Mouse (Mus musculus) C2C12 (cell line): ENCODE measurements around the gene Abhd6. TPM values are rescaled to one million over a fixed set of nuclear protein-coding genes. Genes with fewer than 3 reads are reported as not detected.

ENCODE experiments used
- H3K27me3 ChIP-seq: one replicate; pipeline ENCODE4 v1.6.1; 2011; ENCODE audit not compliant: control insufficient read depth, insufficient read depth, insufficient read length
- H3K36me3 ChIP-seq: one replicate; pipeline ENCODE4 v1.6.1; 2011; ENCODE audit not compliant: control insufficient read depth, insufficient read depth
- H3K4me3 ChIP-seq: one replicate; pipeline ENCODE4 v1.5.1; 2011; ENCODE audit warnings: mild to moderate bottlenecking, control low read depth; ENCODE audit not compliant: poor library complexity, insufficient read depth, severe bottlenecking
- H3K79me2 ChIP-seq: one replicate; pipeline ENCODE4 v1.6.1; 2011; ENCODE audit not compliant: control insufficient read depth, insufficient read depth
- H3K79me3 ChIP-seq: one replicate; pipeline ENCODE4 v1.6.1; 2011; ENCODE audit warnings: low read depth, control low read depth
- H3ac ChIP-seq: one replicate; pipeline ENCODE3; 2011; ENCODE audit warnings: low read depth; ENCODE audit not compliant: control insufficient read depth, insufficient read length
- CEBPB ChIP-seq: IDR thresholded peaks from one replicate; pipeline ENCODE4 v1.6.1; 2011; ENCODE audit warnings: low read depth, mild to moderate bottlenecking, control low read depth, moderate library complexity
- CTCF ChIP-seq: IDR thresholded peaks from one replicate; pipeline ENCODE4 v1.5.1; 2011; ENCODE audit not compliant: control insufficient read depth, insufficient read depth, insufficient read length
- FOSL1 ChIP-seq: IDR thresholded peaks from one replicate; pipeline ENCODE4 v1.8.0; 2011; ENCODE audit warnings: mild to moderate bottlenecking, low read length; ENCODE audit not compliant: poor library complexity, insufficient read depth, severe bottlenecking
- MAX ChIP-seq: IDR thresholded peaks from one replicate; pipeline ENCODE4 v1.6.1; 2011; ENCODE audit warnings: mild to moderate bottlenecking, control low read depth
- MYOD1 ChIP-seq: IDR thresholded peaks from one replicate; pipeline ENCODE4 v1.6.1; 2011; ENCODE audit warnings: low read depth; ENCODE audit not compliant: control insufficient read depth, insufficient read length
- MYOG ChIP-seq: IDR thresholded peaks from one replicate; pipeline ENCODE4 v1.6.1; 2011; ENCODE audit not compliant: control insufficient read depth, insufficient read length; ENCODE audit errors: extremely low read depth
- USF1 ChIP-seq: IDR thresholded peaks from one replicate; pipeline ENCODE4 v1.6.1; 2011; ENCODE audit warnings: low read depth, mild to moderate bottlenecking, control low read depth, moderate library complexity
- long read RNA-seq, 2 experiments: library from polyadenylated mRNA; unstranded; transcript quantifications; one replicate each; pipeline ENCODE4 v2.0.0; 2019 to 2020
- polyA plus RNA-seq: library from polyadenylated mRNA; unstranded; fragments of >200 nt; fragmentation: generic; extraction: Trizol; gene quantifications from one replicate; pipeline ENCODE4 v1.2.1, GENCODE M21; 2012; ENCODE audit warnings: missing spikeins

Gene Abhd6
- 9.0 TPM for polyA plus RNA-seq
- long read RNA-seq, experiment 1, transcript Abhd6-202 (9 exons, 2,226 nt): major isoform, 25 of 36 reads
- long read RNA-seq, experiment 1, partial matches to known transcripts: 3 of 36 reads
- long read RNA-seq, experiment 1, other reads (novel, unspliced or antisense): 0 of 36 reads
- long read RNA-seq, experiment 2, transcript Abhd6-202 (9 exons, 2,226 nt): major isoform, 37 of 45 reads
- long read RNA-seq, experiment 2, partial matches to known transcripts: 1 of 45 reads
- long read RNA-seq, experiment 2, other reads (novel, unspliced or antisense): 2 of 45 reads

GRCm38 (mm10) chr14:8002432-8003092 is at the start of gene Abhd6:
Abhd6 (plus strand) TSS chr14:8002902.
- H3K79me3 ChIP-seq: no peaks in the 10 kb centered on the region
- peak within 1 kb of the TSS; percentile 66 for H3ac ChIP-seq
- no peaks in the 10 kb centered on the region for H3K27me3 ChIP-seq
- TF ChIP-seq FOSL1 (no peak), MYOD1 (no peak), CEBPB (no peak), USF1 (no peak), MYOG (no peak), CTCF (no peak), MAX (no peak)
- no peaks in the 10 kb centered on the region for H3K36me3 ChIP-seq
- H3K79me2 ChIP-seq: no peaks in the 10 kb centered on the region
- H3K4me3 ChIP-seq: peak within 1 kb of the TSS; percentile 59

- no peaks in the 10 kb centered on the region for H3K27me3 ChIP-seq
- peaks cover 30% of the 10 kb centered on the region for H3K36me3 ChIP-seq
- no peaks in the 10 kb centered on the region for H3K79me3 ChIP-seq
- no peak for TF ChIP-seq MYOG
- no peak for TF ChIP-seq CEBPB
- TF ChIP-seq MAX: no peak
- TF ChIP-seq FOSL1: no peak
- TF ChIP-seq MYOD1: no peak
- TF ChIP-seq CTCF: no peak
- no peak for TF ChIP-seq USF1
- no peak overlapping the region for H3K4me3 ChIP-seq
- H3K79me2 ChIP-seq: no peaks in the 10 kb centered on the region
- H3ac ChIP-seq: no peak overlapping the region
Measured at GRCm38 (mm10) chr14:7954071-7954471, 48.6 kb upstream of the Abhd6 start.

- Histone ChIP-seq H3K27me3 (no peaks in the 10 kb centered on the region), H3ac (no peak overlapping the region), H3K79me3 (no peaks in the 10 kb centered on the region), H3K79me2 (no peaks in the 10 kb centered on the region), H3K4me3 (no peak overlapping the region), H3K36me3 (peaks cover 6% of the 10 kb centered on the region)
- no peak for TF ChIP-seq CEBPB
- no peak for TF ChIP-seq FOSL1
- no peak for TF ChIP-seq MYOD1
- TF ChIP-seq USF1: no peak
- TF ChIP-seq CTCF: no peak
- no peak for TF ChIP-seq MYOG
- TF ChIP-seq MAX: no peak
Measured at GRCm38 (mm10) chr14:7956427-7956826, 46.3 kb upstream of the Abhd6 start.

- TF ChIP-seq CTCF (no peak), MYOG (no peak), MAX (no peak), MYOD1 (no peak), FOSL1 (no peak), USF1 (no peak), CEBPB (no peak)
- H3K36me3 ChIP-seq: no peaks in the 10 kb centered on the region
- H3K79me3 ChIP-seq: no peaks in the 10 kb centered on the region
- no peaks in the 10 kb centered on the region for H3K79me2 ChIP-seq
- H3ac ChIP-seq: no peak within 1 kb of the TSS
- no peaks in the 10 kb centered on the region for H3K27me3 ChIP-seq
- no peak within 1 kb of the TSS for H3K4me3 ChIP-seq
Measured at GRCm38 (mm10) chr14:7957049-7957448, 45.7 kb upstream of the Abhd6 start, which contains the start of gene Gm45521. Gm45521 (plus strand) TSS chr14:7957288.

- H3K36me3 ChIP-seq: no peaks in the 10 kb centered on the region
- TF ChIP-seq CEBPB: no peak
- no peak for TF ChIP-seq MAX
- H3K4me3 ChIP-seq: no peak overlapping the region
- H3K79me2 ChIP-seq: no peaks in the 10 kb centered on the region
- H3K27me3 ChIP-seq: no peaks in the 10 kb centered on the region
- H3ac ChIP-seq: no peak overlapping the region
- H3K79me3 ChIP-seq: no peaks in the 10 kb centered on the region
Measured at GRCm38 (mm10) chr14:7960616-7961015, 42.1 kb upstream of the Abhd6 start.

DNA sequence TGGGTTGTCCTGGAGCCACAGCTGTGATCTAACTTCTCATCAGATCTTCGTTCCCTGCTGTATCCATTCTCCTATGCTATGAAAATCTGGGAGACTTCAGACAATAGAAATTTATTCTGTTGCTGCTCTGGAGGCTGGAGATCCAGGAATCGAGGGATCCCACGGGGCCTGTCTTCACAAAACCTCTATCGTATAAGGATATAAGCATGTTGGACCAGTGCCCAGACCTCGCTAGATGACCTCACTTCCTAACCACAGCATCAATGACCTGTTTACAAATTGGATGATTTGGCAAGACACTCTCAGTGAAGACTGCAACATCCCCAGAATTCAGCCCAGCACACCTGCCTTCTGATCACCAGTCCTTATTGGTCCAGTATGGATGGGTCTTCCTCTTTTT is 41.0 kb upstream of the Abhd6 start:
- no peak for TF ChIP-seq FOSL1
- no peak for TF ChIP-seq CTCF
- no peak for TF ChIP-seq USF1
- no peak for TF ChIP-seq MAX
- TF ChIP-seq MYOD1: no peak
- TF ChIP-seq CEBPB: no peak
- no peak for TF ChIP-seq MYOG
- H3K27me3 ChIP-seq: no peaks in the 10 kb centered on the region
- H3K36me3 ChIP-seq: no peaks in the 10 kb centered on the region
- no peaks in the 10 kb centered on the region for H3K79me3 ChIP-seq
- no peaks in the 10 kb centered on the region for H3K79me2 ChIP-seq
- H3K4me3 ChIP-seq: no peak overlapping the region
- no peak overlapping the region for H3ac ChIP-seq
